Mouse (Mus musculus) midbrain, embryonic 15.5 days (tissue): ENCODE data around the gene Itga3. TPM values are rescaled to one million over a fixed set of nuclear protein-coding genes. Genes with fewer than 3 reads are reported as not detected.

Source experiments
- ATAC-seq: fragments of 200-750 bp; cut with Nextera tagmentation; replicated peaks from 2 replicates; pipeline ENCODE4 v1.8.0; 2017; ENCODE audit warnings: moderate TSS enrichment
- H3K27ac ChIP-seq: fragments of 300-500 bp; sonication (generic); 2 replicates; pipeline ENCODE4 v1.5.1; 2015; ENCODE audit warnings: mild to moderate bottlenecking, inconsistent platforms
- H3K27me3 ChIP-seq: fragments of 300-500 bp; sonication (generic); replicated peaks from 2 replicates; pipeline ENCODE4 v1.6.1; 2015; ENCODE audit warnings: inconsistent platforms
- H3K36me3 ChIP-seq: fragments of 300-500 bp; sonication (generic); replicated peaks from 2 replicates; pipeline ENCODE4 v1.6.1; 2015; ENCODE audit warnings: inconsistent platforms
- H3K4me1 ChIP-seq: fragments of 300-500 bp; sonication (generic); 2 replicates; pipeline ENCODE4 v1.6.1; 2015; ENCODE audit warnings: inconsistent platforms
- H3K4me2 ChIP-seq: fragments of 300-500 bp; sonication (generic); 2 replicates; pipeline ENCODE4 v1.6.1; 2015; ENCODE audit warnings: inconsistent platforms, mild to moderate bottlenecking, moderate library complexity
- H3K4me3 ChIP-seq: fragments of 300-500 bp; sonication (generic); 2 replicates; pipeline ENCODE4 v1.5.1; 2015; ENCODE audit warnings: mild to moderate bottlenecking, inconsistent platforms
- H3K9ac ChIP-seq: fragments of 300-500 bp; sonication (generic); 2 replicates; pipeline ENCODE4 v1.6.1; 2015; ENCODE audit warnings: mild to moderate bottlenecking, inconsistent platforms
- H3K9me3 ChIP-seq: fragments of 300-500 bp; sonication (generic); 2 replicates; pipeline ENCODE4 v1.6.1; 2016; ENCODE audit warnings: inconsistent platforms
- WGBS: fragments of 180-500 bp; shearing (Covaris S2); methylation state at CpG from one replicate; pipeline ENCODE4 v1.1.7; 2015; ENCODE audit warnings: mixed read lengths; 5-methylcytosine and 5-hydroxymethylcytosine counted together
- polyA plus RNA-seq: library from polyadenylated mRNA; unstranded; fragments of >200 nt; fragmentation: Nextera tagmentation; extraction: Ambion mirVana; gene quantifications from 2 replicates; pipeline ENCODE4 v1.2.1, GENCODE M21; 2015

The Itga3 gene
- polyA plus RNA-seq, result 17.2 and 17.4 TPM in 2 replicates

DNA sequence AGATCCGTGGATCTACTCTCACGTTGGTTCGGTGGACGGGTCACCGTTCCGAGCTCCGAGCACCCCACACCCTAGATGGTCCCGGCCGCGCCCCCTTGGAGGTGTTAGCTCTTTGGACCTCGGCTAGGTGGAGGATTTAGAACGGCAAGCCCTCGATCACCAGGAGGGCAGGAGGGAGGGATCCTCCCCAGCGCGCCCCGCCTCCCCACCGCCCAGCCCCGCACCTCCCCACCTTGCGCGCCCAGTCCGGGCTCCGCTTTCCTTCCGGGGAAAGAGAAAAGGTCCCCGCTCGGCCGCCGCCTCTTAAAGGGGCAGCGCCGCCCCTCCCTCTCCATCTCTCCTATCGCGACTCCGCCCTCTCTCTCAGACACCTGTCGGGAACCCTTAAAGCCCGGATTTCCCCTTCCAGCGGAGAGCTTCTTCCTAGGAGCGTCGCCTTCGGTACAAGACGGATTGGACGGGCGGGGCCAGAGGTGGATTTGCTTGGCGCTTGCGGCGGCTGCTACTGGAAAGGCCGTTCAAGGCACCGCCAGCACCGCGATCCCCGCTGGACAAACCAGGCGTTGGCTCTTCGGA, at the start of gene Itga3:
Gene Itga3 (minus strand): TSS at position 266 of the 576 bp plus-strand sequence.
- under 1% methylated on average over 51 of the region's 51 CpGs for WGBS
- H3K4me1 ChIP-seq, result peaks cover 29% of the 10 kb centered on the region
- peak within 1 kb of the TSS; percentile 75 for H3K9ac ChIP-seq
- peak within 1 kb of the TSS; percentile 75 for H3K4me3 ChIP-seq
- peak; percentile 78 for ATAC-seq
- H3K4me2 ChIP-seq, result peak within 1 kb of the TSS; percentile 90
- peak within 1 kb of the TSS; percentile 82 for H3K27ac ChIP-seq
- H3K27me3 ChIP-seq, result peaks cover 36% of the 10 kb centered on the region
- H3K9me3 ChIP-seq, result no peaks in the 10 kb centered on the region
- H3K36me3 ChIP-seq, result no peaks in the 10 kb centered on the region

DNA sequence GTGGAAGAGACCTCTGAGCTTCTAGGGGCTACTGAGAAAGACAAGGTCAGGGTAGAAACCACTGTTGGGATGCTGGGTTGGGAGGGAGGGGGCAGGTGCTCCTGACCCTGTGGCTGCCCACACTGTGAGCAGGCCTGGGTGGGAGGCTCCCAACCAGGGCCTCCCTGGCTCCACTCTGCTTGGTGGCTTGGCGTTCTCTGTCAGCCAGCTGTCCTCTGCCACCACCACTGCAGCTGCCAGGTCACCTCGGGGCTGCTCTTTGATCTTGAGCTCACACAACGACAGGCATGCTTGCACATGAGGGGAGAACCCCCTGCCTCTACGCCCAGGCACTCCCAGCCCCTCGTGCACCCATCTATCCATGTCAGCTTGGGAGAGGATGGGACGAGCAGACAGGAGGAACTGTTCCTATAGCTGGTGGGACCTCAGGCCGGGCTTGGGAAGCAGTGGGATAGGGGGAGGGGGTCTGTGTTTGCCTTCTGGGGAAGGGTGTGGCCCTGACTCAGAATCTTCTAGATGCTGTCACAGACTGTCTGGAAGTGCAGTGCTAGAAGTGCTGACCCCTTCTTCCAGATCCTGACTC, 48.9 kb upstream of the Itga3 start:
- H3K4me2 ChIP-seq, result no peak overlapping the region
- H3K36me3 ChIP-seq, result no peaks in the 10 kb centered on the region
- H3K9me3 ChIP-seq, result no peaks in the 10 kb centered on the region
- H3K4me3 ChIP-seq, result no peak overlapping the region
- peaks cover 51% of the 10 kb centered on the region for H3K27me3 ChIP-seq
- 33% methylated on average over 7 of the region's 7 CpGs for WGBS
- no peak for ATAC-seq
- no peak overlapping the region for H3K9ac ChIP-seq
- peaks cover 21% of the 10 kb centered on the region for H3K4me1 ChIP-seq
- H3K27ac ChIP-seq, result no peak overlapping the region

DNA sequence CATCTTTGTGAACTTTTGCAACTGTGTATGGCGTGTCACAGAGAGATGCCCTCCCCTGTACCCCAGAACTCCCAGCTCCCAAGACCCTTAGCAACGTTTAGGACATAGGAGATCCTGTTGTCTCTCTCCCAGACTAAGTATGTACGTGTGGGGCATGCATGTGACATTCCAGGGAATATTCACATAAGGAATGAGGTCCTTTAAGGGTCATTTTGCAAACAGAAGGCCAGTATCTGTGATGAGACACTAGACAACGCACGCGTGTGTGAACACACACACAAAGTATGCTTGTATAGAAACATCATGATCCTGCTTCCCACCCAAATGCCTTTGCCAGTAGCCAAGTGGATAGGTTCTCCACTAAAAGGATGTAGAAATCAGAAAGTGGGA, 45.5 kb upstream of the Itga3 start:
- Histone ChIP-seq H3K4me1 (peaks cover 37% of the 10 kb centered on the region), H3K27me3 (peaks cover 76% of the 10 kb centered on the region), H3K27ac (no peak overlapping the region), H3K36me3 (no peaks in the 10 kb centered on the region), H3K9ac (no peak overlapping the region), H3K4me3 (no peak overlapping the region), H3K9me3 (no peaks in the 10 kb centered on the region), H3K4me2 (no peak overlapping the region)
- ATAC-seq, result no peak
- 18% methylated on average over 6 of the region's 6 CpGs for WGBS

DNA sequence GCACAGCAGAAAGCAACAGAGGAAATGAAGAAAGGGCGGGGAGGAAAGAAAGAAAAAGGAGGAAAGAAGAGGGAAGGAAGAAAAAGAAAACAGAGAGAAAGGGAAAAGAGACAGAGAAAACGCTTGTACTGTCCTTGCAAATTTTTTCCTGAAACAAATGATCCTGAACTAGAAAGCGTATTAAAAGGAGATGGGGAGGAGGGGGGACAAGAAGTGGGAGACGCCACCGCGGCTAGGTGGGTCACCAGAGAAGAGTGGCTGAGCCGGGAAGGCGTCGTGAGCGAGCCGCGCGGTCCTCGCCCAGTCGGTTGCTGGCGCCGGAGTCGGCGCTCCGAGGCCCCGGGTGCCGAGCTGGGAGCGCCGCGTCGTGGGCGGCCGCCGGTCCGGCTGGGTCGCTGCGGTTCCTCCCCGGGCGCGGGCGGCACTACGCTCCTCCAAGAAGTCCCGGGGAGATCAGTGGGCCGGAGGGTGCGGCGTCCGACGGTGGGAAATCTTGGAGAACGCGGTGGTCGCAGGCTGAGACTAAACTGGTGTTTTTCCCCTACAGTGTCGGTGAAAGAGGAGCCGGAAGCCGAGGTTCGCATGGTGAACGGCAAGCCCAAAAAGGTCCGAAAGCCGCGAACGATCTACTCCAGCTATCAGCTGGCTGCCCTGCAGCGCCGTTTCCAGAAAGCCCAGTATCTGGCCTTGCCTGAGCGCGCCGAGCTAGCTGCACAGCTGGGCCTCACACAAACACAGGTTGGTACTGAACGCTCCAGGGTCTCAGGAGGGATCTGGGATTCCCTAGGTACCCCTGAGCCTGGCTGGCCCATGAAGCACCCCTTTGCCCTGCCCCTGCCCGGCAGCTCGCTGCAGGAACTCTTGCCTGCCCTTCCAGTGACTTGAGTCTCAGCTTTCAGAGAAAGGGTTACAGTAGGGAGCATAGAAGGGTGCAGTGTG, 44.8 kb upstream of the Itga3 start:
- peaks cover 32% of the 10 kb centered on the region for H3K4me1 ChIP-seq
- H3K9me3 ChIP-seq, result no peaks in the 10 kb centered on the region
- peak overlapping the region; percentile 25 for H3K4me3 ChIP-seq
- H3K27ac ChIP-seq, result no peak overlapping the region
- ATAC-seq, result no peak
- peak overlapping the region; percentile 72 for H3K4me2 ChIP-seq
- no peaks in the 10 kb centered on the region for H3K36me3 ChIP-seq
- no peak overlapping the region for H3K9ac ChIP-seq
- peaks cover 77% of the 10 kb centered on the region for H3K27me3 ChIP-seq
- 2% methylated on average over 63 of the region's 63 CpGs for WGBS

DNA sequence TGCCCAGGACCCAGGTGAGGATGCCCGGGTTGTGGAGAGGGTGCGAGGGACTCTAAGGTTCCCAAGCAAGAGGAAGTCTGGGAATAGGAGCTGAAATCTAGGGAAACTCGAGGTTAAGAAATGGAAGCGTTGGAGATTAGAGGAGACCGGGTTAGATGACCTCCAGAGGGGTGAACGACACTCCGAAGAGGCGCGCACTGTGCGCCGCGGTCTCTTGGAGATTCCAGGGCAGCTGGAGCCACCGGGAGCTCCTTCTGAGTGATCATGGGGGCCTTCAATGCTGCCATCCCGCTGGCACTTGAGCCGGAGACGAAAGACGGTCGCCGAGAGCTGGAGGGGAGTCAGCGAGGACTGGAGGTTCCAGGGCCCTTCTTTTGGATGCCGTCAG, 44.0 kb upstream of the Itga3 start:
- under 1% methylated on average over 21 of the region's 21 CpGs for WGBS
- no peak overlapping the region for H3K9ac ChIP-seq

DNA sequence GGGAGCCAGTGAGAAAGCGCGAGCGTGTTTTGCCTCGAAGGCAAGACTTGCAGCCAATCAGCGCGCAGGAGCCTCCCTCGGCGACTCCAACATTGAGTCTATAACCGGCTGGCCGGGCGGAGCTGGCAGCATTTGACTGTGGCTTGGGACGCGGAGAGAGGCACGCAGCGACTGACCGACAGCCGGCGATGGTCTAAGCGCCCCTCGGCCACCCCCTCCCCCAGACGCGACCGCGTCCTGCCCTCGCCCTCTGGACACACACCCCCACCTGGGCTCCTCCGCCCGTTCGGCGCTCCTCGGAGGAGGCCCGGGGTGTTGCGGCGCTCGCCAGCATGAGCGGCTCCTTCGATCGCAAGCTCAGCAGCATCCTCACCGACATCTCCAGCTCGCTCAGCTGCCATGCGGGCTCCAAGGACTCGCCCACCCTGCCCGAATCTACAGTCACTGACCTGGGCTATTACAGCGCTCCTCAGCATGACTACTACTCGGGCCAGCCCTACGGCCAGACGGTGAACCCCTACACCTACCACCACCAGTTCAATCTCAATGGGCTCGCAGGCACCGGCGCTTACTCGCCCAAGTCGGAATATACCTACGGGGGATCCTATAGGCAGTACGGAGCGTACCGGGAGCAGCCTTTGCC, 43.5 kb upstream of the Itga3 start, which contains the start of gene Dlx3:
Gene Dlx3 (plus strand): TSS at position 130 of the 643 bp plus-strand sequence.
- Histone ChIP-seq H3K4me2 (peak within 1 kb of the TSS; percentile 72), H3K9me3 (no peaks in the 10 kb centered on the region), H3K4me1 (peaks cover 29% of the 10 kb centered on the region), H3K36me3 (no peaks in the 10 kb centered on the region), H3K27me3 (peaks cover 70% of the 10 kb centered on the region), H3K4me3 (peak within 1 kb of the TSS; percentile 39), H3K27ac (no peak within 1 kb of the TSS), H3K9ac (no peak within 1 kb of the TSS)
- under 1% methylated on average over 55 of the region's 55 CpGs for WGBS
- peak; percentile 48; the same call in 1 of the 2 replicates for ATAC-seq

More for the DNA sequence above, 44.0 kb upstream of the Itga3 start:
- no peaks in the 10 kb centered on the region for H3K36me3 ChIP-seq
- H3K4me1 ChIP-seq, result peaks cover 29% of the 10 kb centered on the region
- H3K27me3 ChIP-seq, result peaks cover 75% of the 10 kb centered on the region
- H3K27ac ChIP-seq, result no peak overlapping the region
- ATAC-seq, result no peak
- peak overlapping the region; percentile 72 for H3K4me2 ChIP-seq
- H3K9me3 ChIP-seq, result no peaks in the 10 kb centered on the region
- H3K4me3 ChIP-seq, result peak overlapping the region; percentile 39

DNA sequence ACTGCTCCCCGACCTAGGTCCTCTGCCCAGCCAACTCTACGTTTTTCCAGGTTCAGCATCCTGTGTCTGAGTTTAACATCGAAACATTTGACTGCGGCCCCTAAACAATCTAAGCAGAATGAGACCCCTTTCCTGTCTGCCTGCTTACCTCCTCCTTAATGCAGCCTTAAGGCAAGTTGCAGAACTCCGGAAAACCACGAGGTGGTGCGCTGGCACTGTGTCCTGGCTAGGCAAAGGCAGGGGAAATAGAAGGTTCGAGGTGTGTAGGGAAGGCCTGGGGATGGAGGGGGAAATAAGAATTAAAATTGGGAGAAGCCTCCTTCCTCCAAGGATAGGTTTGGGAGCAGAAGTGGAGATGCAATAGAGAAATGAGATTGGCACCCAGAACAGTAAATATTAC, 41.9 kb upstream of the Itga3 start:
- no peaks in the 10 kb centered on the region for H3K9me3 ChIP-seq
- H3K4me1 ChIP-seq, result peaks cover 29% of the 10 kb centered on the region
- H3K36me3 ChIP-seq, result no peaks in the 10 kb centered on the region
- H3K27ac ChIP-seq, result no peak overlapping the region
- 4% methylated on average over 8 of the region's 8 CpGs for WGBS
- ATAC-seq, result no peak
- no peak overlapping the region for H3K4me3 ChIP-seq
- H3K9ac ChIP-seq, result no peak overlapping the region
- H3K4me2 ChIP-seq, result no peak overlapping the region
- peaks cover 53% of the 10 kb centered on the region for H3K27me3 ChIP-seq

DNA sequence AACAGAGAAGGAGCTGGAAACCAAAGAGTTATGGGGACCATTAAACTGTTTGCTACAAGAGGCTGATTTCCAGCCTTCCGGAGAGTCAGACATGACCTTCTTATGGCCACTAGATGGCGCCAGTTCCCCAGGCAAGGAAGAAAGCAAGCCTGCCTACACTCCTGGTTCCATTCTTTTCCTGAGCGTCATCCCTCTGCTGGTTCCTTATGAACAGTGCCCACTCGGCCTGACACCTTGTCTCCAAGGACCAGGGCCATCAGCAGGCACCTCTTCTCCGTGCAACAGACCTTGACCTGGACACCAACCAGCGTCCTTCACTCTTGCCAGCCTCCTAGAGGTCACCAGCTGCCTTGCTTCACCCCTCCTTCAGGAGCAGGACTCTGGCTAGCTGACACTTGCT, 40.4 kb upstream of the Itga3 start:
- Histone ChIP-seq H3K4me2 (no peak overlapping the region), H3K9me3 (no peaks in the 10 kb centered on the region), H3K36me3 (no peaks in the 10 kb centered on the region), H3K27ac (no peak overlapping the region), H3K4me1 (peaks cover 29% of the 10 kb centered on the region), H3K4me3 (no peak overlapping the region), H3K9ac (no peak overlapping the region), H3K27me3 (peaks cover 39% of the 10 kb centered on the region)
- WGBS, result 0% methylated on average over 6 of the region's 6 CpGs
- ATAC-seq, result peak; percentile 71

DNA sequence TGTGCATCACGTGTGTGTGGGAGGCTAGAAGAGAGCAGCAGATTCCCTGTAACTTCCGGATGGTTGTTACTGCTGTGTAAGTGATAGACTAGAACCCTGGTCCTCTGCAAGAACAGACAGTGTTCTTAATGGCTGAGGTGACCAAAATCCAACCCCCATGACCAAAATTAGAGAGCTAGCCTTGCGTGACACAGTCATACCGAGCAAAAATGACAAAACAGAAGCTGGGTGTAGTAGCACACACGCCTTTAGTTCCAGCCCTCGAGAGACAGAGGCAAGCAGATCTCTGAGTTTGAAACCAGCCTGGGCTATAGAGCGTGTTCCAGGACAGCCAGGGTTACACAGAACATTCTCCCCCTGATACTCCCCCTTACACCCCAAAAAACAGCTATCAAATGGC, 33.5 kb upstream of the Itga3 start:
- no peak overlapping the region for H3K4me2 ChIP-seq
- H3K27me3 ChIP-seq, result no peaks in the 10 kb centered on the region
- no peaks in the 10 kb centered on the region for H3K36me3 ChIP-seq
- no peak overlapping the region for H3K9ac ChIP-seq
- H3K4me1 ChIP-seq, result peaks cover 17% of the 10 kb centered on the region
- WGBS, result 91% methylated on average over 7 of the region's 7 CpGs
- H3K27ac ChIP-seq, result no peak overlapping the region
- no peak overlapping the region for H3K4me3 ChIP-seq
- no peaks in the 10 kb centered on the region for H3K9me3 ChIP-seq
- no peak for ATAC-seq

DNA sequence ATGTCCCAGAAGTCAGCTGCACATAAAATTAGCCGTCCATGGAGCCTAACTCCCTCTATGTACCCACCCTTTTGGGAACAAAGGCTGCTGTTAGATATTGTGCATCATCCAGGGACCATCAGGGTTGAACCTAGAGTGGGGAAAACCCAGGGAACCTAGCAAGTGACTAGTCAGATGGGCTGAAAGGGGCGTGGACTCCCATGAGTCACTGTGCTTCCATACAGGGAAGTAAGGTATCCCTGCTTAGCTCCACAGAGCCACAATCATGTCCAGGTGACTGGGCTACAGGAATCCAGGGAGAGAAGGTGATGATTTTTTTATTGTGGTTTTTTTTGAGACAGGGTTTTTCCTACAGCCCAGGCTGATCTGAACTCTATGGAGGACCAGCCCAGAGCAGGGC, 32.4 kb upstream of the Itga3 start:
- H3K4me3 ChIP-seq, result no peak overlapping the region
- H3K9me3 ChIP-seq, result no peaks in the 10 kb centered on the region
- peaks cover 18% of the 10 kb centered on the region for H3K4me1 ChIP-seq
- ATAC-seq, result no peak
- no peaks in the 10 kb centered on the region for H3K27me3 ChIP-seq
- H3K27ac ChIP-seq, result no peak overlapping the region
- no peaks in the 10 kb centered on the region for H3K36me3 ChIP-seq
- 90% methylated on average over 2 of the region's 2 CpGs for WGBS
- no peak overlapping the region for H3K4me2 ChIP-seq
- H3K9ac ChIP-seq, result no peak overlapping the region

DNA sequence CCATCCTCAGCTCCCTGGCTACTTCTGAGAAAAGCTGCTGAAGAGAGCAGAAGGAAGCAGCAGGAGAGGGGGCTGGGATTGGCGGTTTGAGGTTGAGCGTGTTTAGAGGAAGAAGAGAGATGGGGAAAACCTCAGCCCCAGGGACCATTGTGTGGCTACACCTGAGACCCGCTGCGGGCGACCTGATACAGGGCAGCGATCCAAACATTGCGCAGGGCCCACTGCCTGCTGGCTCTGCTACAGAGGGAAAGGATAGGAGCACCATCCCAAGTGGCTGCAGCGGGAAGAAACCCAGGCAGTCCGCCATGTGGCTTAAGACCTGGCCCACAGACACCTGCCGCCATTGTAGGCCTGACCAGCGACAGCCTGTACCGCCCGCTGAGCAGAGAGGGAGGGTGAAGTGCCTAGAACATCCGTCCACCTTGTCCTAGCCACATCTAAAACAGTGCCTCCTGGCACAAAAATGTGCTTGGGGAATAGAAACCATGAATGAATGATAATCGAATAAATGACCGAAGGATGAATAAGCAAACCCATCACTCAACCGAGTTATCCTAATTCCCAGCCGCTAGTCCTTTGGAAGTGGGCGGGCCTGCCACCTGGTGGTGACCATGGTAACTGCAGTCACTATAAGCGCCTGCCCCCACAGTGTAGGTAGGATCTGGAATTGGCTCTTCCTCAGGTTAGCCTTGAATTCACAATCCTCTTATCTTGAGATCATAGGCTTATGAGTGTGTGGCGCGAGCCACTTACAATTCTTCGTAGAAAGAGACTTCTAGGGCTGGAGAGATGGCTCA, 30.0 kb upstream of the Itga3 start:
- WGBS, result 32% methylated on average over 23 of the region's 23 CpGs
- peak overlapping the region; percentile 30 for H3K4me2 ChIP-seq
- no peaks in the 10 kb centered on the region for H3K36me3 ChIP-seq
- ATAC-seq, result peak; percentile 70
- no peaks in the 10 kb centered on the region for H3K27me3 ChIP-seq
- H3K4me3 ChIP-seq, result no peak overlapping the region
- no peak overlapping the region for H3K27ac ChIP-seq
- H3K9me3 ChIP-seq, result no peaks in the 10 kb centered on the region
- H3K9ac ChIP-seq, result no peak overlapping the region
- peaks cover 18% of the 10 kb centered on the region for H3K4me1 ChIP-seq
